Mouse (Mus musculus) heart, adult 2 months (tissue): ENCODE measurements at regions not wholly inside any gene's neighbourhood (a gene's known extent, or its start where the extent isn't known, plus 50 kb on each side); places are given as distances from the start of the nearest gene placed in this dataset.
"Not testable (repeated sequence)": the region's sequence is repeated elsewhere in the genome, so short reads cannot be mapped to it uniquely, and the experiment has no call there.

Experiments used
- CTCF ChIP-seq: fragments of 200-600 bp; IDR thresholded peaks from 2 replicates; pipeline ENCODE4 v1.8.1; 2022; ENCODE audit warnings: antibody characterized with exemption, mild to moderate bottlenecking, moderate library complexity
- EP300 ChIP-seq: fragments of 200-500 bp; IDR thresholded peaks from 2 replicates; pipeline ENCODE4 v1.6.1; 2011; ENCODE audit warnings: low read depth, low read length, control low read depth; ENCODE audit not compliant: insufficient read depth
- POLR2A ChIP-seq: fragments of 200-500 bp; IDR thresholded peaks from 2 replicates; pipeline ENCODE4 v1.6.1; 2011; ENCODE audit warnings: mild to moderate bottlenecking, low read depth, low read length, control low read depth; ENCODE audit not compliant: insufficient read depth

DNA sequence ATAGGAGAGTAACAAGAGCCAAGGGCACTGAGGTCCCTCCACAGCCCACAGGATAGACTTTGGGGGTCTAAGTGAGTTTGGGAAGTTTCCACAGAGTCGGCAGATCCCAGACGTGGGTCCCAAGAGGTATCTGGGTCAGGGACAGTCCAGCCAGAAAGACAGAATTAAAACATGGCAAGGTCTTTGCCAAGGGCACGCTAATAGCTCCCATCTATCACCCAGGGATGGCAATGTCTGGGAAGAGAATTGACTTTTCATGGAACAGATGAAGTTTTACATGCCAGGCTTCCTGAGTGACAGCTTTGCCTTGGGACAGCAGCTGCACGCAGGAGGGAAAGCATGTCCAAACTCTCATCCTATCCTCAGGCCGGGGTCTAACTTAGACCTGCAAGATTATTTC is 563.5 kb downstream of the Gm10330 start:
- not testable (repeated sequence) for TF ChIP-seq CTCF, POLR2A, EP300
